Mouse (Mus musculus): ENCODE measurements around the gene Afdn.
"Not testable (repeated sequence)": the region's sequence is repeated elsewhere in the genome, so short reads cannot be mapped to it uniquely, and the experiment has no call there.

Afdn gene

DNA sequence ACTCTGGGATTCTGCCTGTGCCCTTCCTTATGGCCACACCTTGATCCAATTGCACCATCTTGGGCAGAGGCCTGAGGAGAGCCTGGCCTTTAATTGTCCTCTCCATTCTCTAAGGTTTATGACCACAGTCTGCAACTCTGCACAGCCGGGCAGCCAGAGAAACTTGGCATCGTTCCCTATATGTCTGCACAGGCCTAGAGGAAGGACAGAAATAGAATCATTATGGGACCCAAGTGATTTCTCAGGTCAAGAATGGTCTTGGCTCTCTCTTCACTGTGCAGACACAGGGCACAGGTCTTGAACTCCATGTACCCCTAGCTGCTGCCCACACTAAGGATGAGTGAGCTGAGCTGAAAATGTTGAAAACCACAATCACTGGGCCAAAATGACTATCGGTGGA lies 178.3 kb downstream of the Afdn start:
- in situ Hi-C loops (cut with MboI, MseI), result no loop called here

GRCm38 (mm10) chr17:13939231-13939630 lies 178.9 kb downstream of the Afdn start:
- in situ Hi-C loops (cut with MboI, MseI), result not testable (repeated sequence)

GRCm38 (mm10) chr17:13940487-13940886 lies 180.1 kb downstream of the Afdn start:
- in situ Hi-C loops (cut with MboI, MseI), result no loop called here

DNA sequence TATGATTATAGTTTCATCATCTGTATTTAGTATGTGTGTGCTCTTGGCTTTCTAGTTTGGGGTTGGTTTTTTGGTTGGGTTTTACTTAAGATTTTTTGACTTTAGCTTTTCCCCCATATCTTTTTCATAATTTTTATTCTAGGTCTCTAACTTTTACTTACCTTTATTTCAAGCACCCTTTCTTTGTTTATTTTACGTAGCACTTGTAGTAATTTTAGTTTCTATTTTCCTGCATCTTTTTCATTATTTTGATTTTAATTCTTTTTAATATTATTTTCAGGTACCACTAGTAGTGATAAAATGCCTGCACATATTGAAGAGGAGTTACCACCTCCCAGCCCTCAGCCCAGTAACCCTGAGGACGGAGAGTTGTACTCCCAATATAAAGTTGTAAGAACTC lies 187.7 kb downstream of the Afdn start, which contains the start of gene Gm7168:
Gene Gm7168, plus strand, starts transcription at position 301 of the 400 bp plus-strand sequence.
- in situ Hi-C loops (cut with MboI, MseI), result not testable (repeated sequence)

GRCm38 (mm10) chr17:13951570-13951969 lies 191.2 kb downstream of the Afdn start:
- in situ Hi-C loops (cut with MboI, MseI), result loop anchor here (5.0 kb wide), 1 partner anchor 101 kb away; no protein-coding TSS in a partner anchor

All from T-helper 1 cell (primary cell).